19 mouse cellular contexts compared by ENCODE assay signal in the genomic region with DNA sequence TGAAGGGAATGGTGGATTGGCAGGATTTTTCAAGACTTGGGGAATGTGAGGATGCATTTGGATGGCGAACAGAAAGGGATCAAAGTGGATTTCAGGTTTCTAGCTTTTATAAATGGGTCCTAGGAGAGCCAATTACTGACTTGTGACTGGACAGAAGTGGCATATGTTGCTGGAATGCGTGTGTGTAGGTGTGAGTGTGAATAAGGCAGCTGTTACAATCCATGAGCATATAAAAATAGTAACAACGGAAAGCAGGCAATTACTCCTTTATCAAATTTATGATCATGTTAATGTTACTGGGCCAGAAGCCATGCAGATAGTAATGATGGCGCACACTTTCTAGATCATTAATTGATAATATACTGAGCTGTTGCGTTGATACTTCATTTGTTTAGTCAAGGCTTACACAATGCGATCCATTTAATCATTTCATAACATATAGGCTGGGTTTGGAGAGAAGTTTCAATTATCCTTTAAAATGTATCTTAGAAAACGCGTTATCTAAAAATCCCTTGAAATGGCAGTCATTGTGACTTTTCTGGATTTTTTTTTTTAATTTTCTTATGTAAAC. TPM values are rescaled to one million over a fixed set of nuclear protein-coding genes. Genes with fewer than 3 reads are reported as not detected.
DNase-seq lines count a peak whose midpoint lies in the region; ATAC-seq and TF ChIP-seq lines count a peak whose summit lies in the region.
"Had no signal": no experiment of that assay in that cellular context is flagged by ENCODE, and none has a peak within 500 bp of the region (broad histone marks: within the 10 kb centered on the region; RNA-seq: fewer than 3 reads in every experiment).

No protein-coding gene starts in this region.

- ATAC-seq in lung, embryonic 15.5 days (ENCODE audit: borderline replicate concordance, extremely low read depth, low FRiP score, low TSS enrichment), result peak; percentile 57; the same call in 1 of the 2 replicates
- ATAC-seq in lung, postnatal 0 days, result no peak
- ATAC-seq: forebrain, embryonic 13.5 days; forebrain, embryonic 15.5 days; forebrain, postnatal 0 days had no signal

- TF ChIP-seq EP300 in lung, postnatal 0 days (IDR thresholded peaks at IDR 0.05), result no peak

- H3K4me1 ChIP-seq in lung, embryonic 15.5 days, result no peaks in the 10 kb centered on the region
- H3K4me1 ChIP-seq in lung, postnatal 0 days (ENCODE audit: insufficient read depth, low read depth, low read length), result no peaks in the 10 kb centered on the region
- H3K4me1 ChIP-seq: forebrain, embryonic 13.5 days; forebrain, embryonic 15.5 days had no signal

- WGBS in lung, embryonic 15.5 days, result 55% methylated on average over 8 of the region's 8 CpGs
- 68% methylated on average over 8 of the region's 8 CpGs for WGBS in lung, postnatal 0 days

- no peak for TF ChIP-seq CTCF in lung, postnatal 0 days (IDR thresholded peaks at IDR 0.05)

- H3K27ac ChIP-seq in lung, embryonic 15.5 days, result no peak overlapping the region
- H3K27ac ChIP-seq in lung, postnatal 0 days (ENCODE audit: low read length), result no peak overlapping the region
- H3K27ac ChIP-seq: embryonic facial prominence, embryonic 10.5 days; embryonic facial prominence, embryonic 12.5 days; forebrain, embryonic 13.5 days; forebrain, embryonic 15.5 days had no signal

- H3K9ac ChIP-seq in lung, embryonic 15.5 days, result no peak overlapping the region
- no peak overlapping the region for H3K9ac ChIP-seq in lung, postnatal 0 days (replicated peaks; ENCODE audit: low read depth)
- H3K9ac ChIP-seq: embryonic facial prominence, embryonic 12.5 days; forebrain, embryonic 13.5 days; forebrain, embryonic 15.5 days; forebrain, postnatal 0 days had no signal

- no peaks in the 10 kb centered on the region for H3K36me3 ChIP-seq in lung, embryonic 15.5 days
- H3K36me3 ChIP-seq in lung, postnatal 0 days (ENCODE audit: insufficient read depth, low read length), result no peaks in the 10 kb centered on the region
- H3K36me3 ChIP-seq: embryonic facial prominence, embryonic 10.5 days; embryonic facial prominence, embryonic 12.5 days; forebrain, embryonic 15.5 days had no signal

- no peak for DNase-seq in lung, postnatal 36 days
- peak; percentile 6 for DNase-seq in lung, postnatal 0 days (ENCODE audit: low spot score)
- DNase-seq in lung, postnatal 25 days (ENCODE audit: low spot score), result no peak
- peak; percentile 4 for DNase-seq in telencephalon, adult 2 months (ENCODE audit: low read depth, low spot score)
- DNase-seq in cerebellum, adult 18-20 months, result no peak
- DNase-seq: adrenal gland, adult 2 months; adrenal gland, postnatal 10 days; adrenal gland, postnatal 36 days; cerebellum, adult 11 months; cerebellum, adult 2 months; cerebellum, adult 9-10 months; cerebellum, postnatal 10 days; cerebellum, postnatal 25 days; forebrain, postnatal 0 days had no signal

- no peaks in the 10 kb centered on the region for H3K9me3 ChIP-seq in lung, embryonic 15.5 days
- no peaks in the 10 kb centered on the region for H3K9me3 ChIP-seq in lung, postnatal 0 days (ENCODE audit: low read length)
- H3K9me3 ChIP-seq: embryonic facial prominence, embryonic 10.5 days; embryonic facial prominence, embryonic 12.5 days; forebrain, embryonic 13.5 days; forebrain, embryonic 15.5 days had no signal

- H3K27me3 ChIP-seq in lung, embryonic 15.5 days, result no peaks in the 10 kb centered on the region
- no peaks in the 10 kb centered on the region for H3K27me3 ChIP-seq in lung, postnatal 0 days (replicated peaks; ENCODE audit: insufficient read depth, low read length)
- H3K27me3 ChIP-seq: embryonic facial prominence, embryonic 12.5 days; forebrain, embryonic 13.5 days; forebrain, embryonic 15.5 days had no signal

- no peak overlapping the region for H3K4me3 ChIP-seq in lung, embryonic 15.5 days
- H3K4me3 ChIP-seq in lung, postnatal 0 days (ENCODE audit: low read depth, low read length), result no peak overlapping the region
- H3K4me3 ChIP-seq: embryonic facial prominence, embryonic 10.5 days; embryonic facial prominence, embryonic 12.5 days; forebrain, embryonic 13.5 days; forebrain, embryonic 15.5 days had no signal

- H3K4me2 ChIP-seq in lung, embryonic 15.5 days, result no peak overlapping the region
- no peak overlapping the region for H3K4me2 ChIP-seq in lung, postnatal 0 days (replicated peaks; ENCODE audit: low read depth, low read length)
- H3K4me2 ChIP-seq: embryonic facial prominence, embryonic 12.5 days; forebrain, embryonic 13.5 days; forebrain, embryonic 15.5 days had no signal

RNA-seq across cellular contexts. Expression of a gene that starts 29.9 kb away (rescaled TPM):
- 1.1 and 1.6 TPM in 2 replicates for polyA plus RNA-seq in lung, embryonic 15.5 days (2015; fragmentation: Nextera tagmentation; extraction: Ambion mirVana)
- polyA plus RNA-seq in lung, postnatal 0 days (2015; fragmentation: Nextera tagmentation; extraction: Ambion mirVana), result 0.51 and 0.58 TPM in 2 replicates

Comparison
In these comparisons a context has a peak if more than half of its experiments do, and no peak if none do; other contexts are left out.
1. DNase-seq: peak in lung, postnatal 0 days (single experiment) and telencephalon, adult 2 months (single experiment); none in lung, postnatal 36 days (single experiment), lung, postnatal 25 days (single experiment) and cerebellum, adult 18-20 months (0 of 2).